Mouse (Mus musculus) spleen, adult 2 months (tissue): ENCODE results near the gene Prr29.
A peak's percentile ranks its signal among the peaks of the same experiment; 100 is the strongest.

Experiments used
- CTCF ChIP-seq: fragments of 200-500 bp; IDR thresholded peaks from 2 replicates; pipeline ENCODE4 v1.5.1; 2011; ENCODE audit warnings: mild to moderate bottlenecking, inconsistent platforms; ENCODE audit not compliant: insufficient read depth, insufficient read length, insufficient replicate concordance; ENCODE audit errors: extremely low read depth
- POLR2A ChIP-seq: fragments of 200-500 bp; IDR thresholded peaks from 2 replicates; pipeline ENCODE4 v1.6.1; 2011; ENCODE audit warnings: low read depth, low read length, inconsistent platforms

DNA sequence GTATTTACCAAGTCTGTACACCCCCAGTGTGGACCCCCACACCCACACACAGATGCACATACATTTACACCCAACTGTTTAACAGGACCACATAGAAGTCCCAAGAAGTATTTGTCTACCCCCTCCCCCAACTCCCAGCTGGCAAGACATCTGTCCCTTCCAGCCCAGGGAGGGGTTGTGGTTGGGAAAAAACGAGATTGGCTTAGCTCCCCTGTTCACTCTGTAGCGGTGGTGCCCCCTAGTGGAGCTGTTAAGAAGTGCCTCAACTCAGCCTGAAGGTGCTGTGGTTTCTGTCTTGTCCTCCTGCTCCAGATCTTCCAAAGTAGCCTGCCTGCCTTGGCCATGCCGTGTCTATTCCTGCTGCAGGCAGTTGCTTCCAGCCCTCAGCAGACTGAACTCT is 1.0 kb downstream of the Prr29 start:
- TF ChIP-seq POLR2A (no peak), CTCF (peak; percentile 84; the same call in 1 of the 2 replicates)
